Mouse (Mus musculus) erythroid progenitor cell, adult 5-6 weeks (primary cell): ENCODE data around the gene Etv3. TPM values are rescaled to one million over a fixed set of nuclear protein-coding genes. Genes with fewer than 3 reads are reported as not detected.
"Not testable (repeated sequence)": the region's sequence is repeated elsewhere in the genome, so short reads cannot be mapped to it uniquely, and the experiment has no call there.

Source experiments
- ATAC-seq: replicated peaks from 2 replicates; pipeline ENCODE4 v1.8.0; 2016; ENCODE audit warnings: moderate number of reproducible peaks, mild to moderate bottlenecking, moderate TSS enrichment, inconsistent platforms; ENCODE audit not compliant: poor library complexity, low FRiP score, severe bottlenecking
- total RNA-seq, 2 experiments: library from RNA; stranded (forward) in 1 of 2; stranded (reverse) in 1 of 2; fragments of 150-400 nt in 1 of 2; fragments of 186-747, 209-891 nt in 1 of 2; gene quantifications; 2 replicates each; pipeline versions ENCODE4 v1.2.3 to v1.2.4; 2015 to 2017; ENCODE audit warnings: low replicate concordance in 2 of 2

Etv3 gene
- 3.2 and 4.6 TPM in 2 replicates for total RNA-seq (2015; ENCODE audit: low replicate concordance)
- total RNA-seq (2017; ENCODE audit: low replicate concordance): 1.1 and 4.5 TPM in 2 replicates

DNA sequence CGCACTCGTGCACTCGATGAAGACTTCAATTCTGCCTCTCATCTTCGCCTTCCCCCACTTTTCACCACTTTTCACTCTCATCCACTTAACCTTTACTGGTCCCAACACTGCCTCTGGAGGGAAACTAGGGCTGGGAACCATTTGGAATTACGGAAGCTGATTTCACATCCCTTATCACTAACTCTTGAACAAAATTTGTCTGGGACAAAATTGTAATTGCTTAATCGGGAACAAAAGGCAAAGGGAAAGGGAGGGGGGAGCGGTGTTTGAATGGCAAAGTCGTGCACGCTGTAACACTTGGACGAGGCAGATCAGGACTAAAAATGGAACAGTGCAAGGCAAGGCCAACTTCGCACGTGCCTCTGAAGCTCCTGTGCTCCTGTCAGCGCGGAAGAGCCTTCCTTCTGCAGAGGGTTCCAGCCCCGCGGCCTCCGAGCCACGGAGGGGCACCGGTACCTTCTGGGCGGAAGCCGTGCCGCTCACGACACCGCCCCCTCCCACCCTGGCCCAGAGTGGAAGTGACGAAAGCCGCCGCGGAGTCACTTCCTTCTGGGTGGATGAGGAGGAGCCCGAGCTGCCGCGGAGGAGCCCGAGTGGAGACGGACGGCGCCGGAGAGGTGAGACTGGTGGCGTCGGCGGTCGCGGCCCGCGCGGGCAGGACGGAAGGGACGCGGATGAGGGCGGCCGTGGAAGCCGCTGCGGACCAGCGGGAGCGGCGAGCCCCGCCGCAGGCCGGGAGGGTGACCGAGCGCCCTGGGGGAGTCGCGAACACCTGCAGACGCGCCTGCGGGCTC, at the start of gene Etv3:
Gene Etv3 (plus strand): TSS at position 365 of the 794 bp plus-strand sequence.
- ATAC-seq: 0 out of 2 replicates have a peak, but pooled peaks have one; percentile 43

DNA sequence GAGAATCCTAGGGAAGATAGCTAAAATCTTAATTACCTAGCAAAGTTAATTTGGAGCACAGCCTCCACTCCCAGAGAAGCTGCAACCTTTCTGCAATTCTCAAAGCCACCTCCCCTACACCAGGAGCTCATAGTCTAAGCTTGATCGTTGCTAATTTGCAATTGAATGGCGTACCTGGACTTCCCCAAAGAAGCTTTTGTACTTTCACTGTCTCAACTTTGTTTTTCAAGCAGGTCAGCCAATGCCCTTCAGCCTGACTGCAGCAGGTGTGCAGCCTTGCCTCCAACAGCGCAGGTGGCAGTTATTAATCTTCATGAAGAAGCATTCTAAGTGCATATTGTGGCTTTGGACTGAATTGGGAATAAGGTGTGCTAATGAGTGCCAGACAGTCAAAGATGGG, 47.3 kb upstream of the Etv3 start:
- not testable (repeated sequence) for ATAC-seq

DNA sequence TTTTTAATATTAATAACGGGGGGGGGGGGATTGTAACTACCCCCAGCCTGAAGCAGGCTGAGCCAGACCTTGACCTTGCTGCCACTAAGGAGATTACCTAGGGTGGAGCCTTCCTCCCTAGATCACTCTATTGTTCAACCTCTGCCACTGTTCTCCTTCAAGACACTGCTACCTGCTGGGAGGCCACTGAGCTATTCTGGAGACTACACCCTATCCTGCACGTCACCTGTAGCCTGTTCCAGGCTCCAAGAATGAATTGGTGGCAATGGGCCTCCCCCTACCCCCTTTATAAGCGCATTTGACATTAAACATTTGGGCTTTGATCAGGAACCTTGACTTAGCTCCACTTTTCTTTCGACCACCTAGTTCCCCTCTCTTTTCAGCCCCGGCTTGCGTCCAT, 46.6 kb upstream of the Etv3 start:
- ATAC-seq: not testable (repeated sequence)

DNA sequence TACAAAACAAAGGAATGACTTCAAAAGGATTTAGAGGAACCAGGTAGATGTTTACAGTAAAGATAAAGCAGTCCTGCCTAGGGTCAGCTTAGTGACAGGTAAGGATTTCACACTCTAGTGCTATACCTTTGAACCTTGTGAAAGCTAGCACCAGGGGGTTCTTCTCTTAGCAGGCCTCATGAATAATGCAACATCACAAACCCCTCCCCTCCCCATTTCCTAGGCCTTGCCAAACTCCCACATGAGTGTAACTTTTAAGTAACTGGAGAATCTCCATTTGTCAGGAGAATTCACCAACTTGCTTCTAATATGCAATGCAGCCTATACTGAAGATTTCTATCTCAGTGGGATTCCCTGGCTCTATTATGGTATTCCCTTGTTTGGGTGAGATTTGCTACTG, 46.0 kb upstream of the Etv3 start:
- ATAC-seq: not testable (repeated sequence)

DNA sequence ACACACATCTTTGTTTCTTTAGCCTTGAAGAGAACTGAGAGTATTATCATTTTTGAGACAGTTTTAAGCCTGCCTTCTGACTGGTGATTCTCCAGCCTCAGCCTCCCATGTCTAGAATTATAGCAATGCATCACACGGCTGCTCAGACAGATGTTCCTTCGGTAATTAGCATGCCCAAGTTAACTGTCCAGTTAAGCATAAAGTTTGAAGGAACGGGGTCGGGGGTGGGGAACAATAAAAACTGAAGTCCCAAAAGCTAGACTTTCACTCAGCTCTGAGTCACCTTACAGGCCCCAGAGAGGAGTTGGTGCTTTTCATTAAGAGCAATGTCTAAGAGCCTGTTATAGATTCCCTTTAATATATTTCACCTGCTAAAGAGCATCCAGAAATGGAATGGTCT, 37.8 kb upstream of the Etv3 start:
- ATAC-seq: no peak

DNA sequence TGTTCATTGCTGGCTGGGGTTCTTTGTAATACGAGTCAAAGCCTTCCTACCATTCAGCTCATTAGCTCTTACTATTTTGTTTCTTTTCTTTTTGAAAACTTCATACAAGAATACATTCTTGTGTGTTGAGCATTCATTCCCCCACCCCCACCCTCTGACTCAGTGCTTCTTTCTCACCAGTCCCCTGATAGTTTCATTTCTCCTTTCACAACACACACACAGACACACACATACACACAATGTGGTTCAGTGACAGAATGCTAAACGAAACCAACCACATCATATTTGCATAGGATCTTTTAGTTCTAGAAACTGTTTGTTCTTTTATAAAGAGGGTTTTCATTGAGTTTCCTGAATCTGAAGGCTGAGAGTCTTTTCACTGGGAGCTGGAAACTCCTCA, 37.3 kb upstream of the Etv3 start:
- no peak for ATAC-seq

DNA sequence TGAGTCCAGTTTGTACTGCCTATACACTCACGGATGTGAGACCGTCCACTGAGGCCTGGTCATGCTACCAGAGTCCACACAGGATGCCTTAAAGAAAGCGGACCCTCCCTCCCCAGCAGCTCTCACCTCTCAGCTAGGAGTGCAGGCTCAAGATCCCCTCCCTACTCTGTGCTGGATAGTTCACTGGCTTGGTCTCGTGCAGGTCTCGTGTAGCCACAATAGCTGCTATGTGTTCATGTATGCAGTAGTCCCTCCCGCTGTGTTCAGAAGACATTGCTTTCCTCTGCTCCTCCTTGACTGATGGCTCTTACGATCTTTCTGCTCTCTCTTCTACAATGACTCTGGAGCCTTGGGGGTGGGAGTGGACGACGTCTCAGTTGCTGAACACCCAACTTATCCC, 26.9 kb upstream of the Etv3 start:
- no peak for ATAC-seq

DNA sequence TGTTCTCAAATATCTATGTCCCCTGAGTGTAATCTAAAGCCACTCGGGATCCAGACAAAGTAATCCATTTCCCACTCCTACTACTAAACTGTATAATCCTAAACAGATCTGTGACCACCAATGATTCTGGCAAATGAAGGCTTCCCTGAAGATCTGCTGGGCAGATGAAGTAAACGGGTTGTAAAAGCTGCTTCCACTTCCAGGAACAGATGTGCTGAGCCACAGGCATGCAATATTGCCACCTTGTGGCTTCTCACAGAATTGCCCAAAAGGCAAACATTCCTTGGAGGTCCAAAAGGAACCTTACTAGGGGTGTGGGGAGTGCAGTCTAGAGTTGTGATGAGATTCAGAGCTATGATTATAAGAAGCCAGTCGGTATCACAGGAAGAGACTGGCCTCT, 26.1 kb upstream of the Etv3 start:
- no peak for ATAC-seq

DNA sequence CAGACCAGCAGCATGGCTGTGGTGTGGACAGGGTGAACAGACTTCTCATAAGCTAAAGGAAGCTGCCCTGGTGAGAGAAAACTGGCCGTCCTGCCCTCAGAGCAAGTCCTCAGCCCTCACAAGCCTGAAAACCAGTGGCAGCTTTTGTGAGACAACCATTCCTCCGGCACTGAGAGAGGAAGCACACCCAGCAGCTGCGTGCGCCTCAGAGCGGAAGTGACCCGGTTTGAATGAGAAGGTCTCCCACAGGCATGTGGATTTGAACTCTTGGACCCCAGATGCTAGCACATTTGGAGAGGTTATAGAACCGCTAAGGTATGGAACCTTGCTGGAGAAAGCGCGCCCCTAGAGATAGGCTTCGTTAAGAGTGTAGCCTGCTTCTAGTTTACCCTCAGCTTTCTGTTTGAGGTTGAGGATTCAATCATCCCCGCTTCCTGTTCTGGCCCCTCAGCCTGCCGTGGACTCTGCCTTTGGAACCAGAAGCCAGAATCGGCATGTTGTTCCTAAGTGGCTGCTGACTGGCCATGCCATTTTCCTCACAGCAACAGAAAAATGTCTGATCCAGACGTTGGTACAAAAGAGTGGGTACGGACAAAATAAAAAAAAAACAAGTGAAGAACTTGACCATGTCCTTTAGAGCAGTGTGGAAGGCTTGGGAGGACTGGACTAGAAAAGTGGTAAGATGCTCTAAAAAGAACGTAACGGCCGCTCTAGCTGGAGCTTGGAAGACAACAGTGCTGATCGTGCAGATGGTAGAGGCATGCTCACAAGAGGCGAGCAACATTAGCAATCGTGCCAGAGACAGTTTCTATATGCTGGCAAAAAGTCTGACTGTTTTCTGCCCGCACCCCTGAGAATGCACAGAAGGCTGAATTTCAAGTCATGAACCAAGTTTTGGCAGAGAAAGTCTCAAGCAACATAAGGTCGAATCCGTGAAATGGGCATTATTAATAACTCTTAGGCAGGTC, 24.8 kb upstream of the Etv3 start:
- ATAC-seq: no peak

DNA sequence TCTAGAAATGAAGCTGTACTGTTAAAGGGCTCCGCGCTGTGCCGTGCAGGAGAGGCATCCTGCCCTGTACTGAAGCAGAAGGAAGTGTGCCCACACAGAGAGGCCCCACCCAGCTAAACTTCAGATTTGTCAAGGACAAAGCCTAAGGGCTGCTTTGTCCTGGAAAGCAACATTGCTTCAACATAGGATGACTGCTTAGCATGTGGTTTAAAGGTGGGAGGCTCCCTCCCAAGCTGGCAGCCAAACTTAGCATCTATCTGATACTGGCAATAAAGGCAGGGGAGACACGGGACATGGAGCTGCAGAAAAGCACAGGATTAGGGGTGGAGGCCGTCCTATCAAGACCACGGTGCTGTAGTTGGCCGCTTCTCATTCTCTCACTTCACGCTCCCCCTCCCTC, 24.1 kb upstream of the Etv3 start:
- ATAC-seq: no peak

DNA sequence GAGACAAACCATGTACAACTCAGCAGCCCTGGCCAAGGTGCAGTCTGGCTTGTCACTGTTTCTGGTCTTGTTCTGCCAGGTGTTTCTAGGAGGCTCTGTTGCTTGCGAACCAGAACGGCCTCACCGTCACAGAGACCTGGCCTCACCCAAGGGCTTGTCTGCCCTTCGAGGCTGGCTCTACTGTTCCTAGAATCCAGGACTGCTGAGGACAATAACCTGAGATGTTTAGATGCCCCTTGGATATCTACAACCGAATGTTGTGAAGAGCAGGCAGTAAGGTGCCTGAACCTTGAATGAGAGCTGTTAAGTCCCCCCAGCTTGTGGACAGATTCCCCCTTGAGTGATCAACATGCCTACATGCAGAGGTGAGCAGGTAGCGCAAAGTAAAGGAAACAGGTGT, 22.4 kb upstream of the Etv3 start:
- ATAC-seq: no peak

DNA sequence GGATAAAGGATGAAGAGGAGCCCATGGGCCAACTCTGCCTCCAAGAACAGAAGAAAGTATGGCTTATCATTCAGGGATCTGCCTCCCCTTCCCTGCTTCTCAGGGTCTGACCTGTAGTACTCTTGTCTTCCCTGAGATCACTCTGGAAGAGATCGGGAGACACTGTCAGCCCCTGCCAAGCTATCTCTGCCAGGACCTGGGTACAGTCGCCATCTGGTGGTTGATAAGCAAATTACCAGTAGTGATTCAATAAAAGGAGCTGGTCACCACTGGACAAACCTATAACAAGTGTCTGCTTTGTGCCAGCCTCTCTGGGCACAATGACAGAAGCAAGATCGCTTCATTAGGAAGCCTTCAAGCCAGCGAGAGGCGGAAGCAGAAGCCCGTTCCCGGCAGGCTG, 20.9 kb upstream of the Etv3 start:
- ATAC-seq: no peak

DNA sequence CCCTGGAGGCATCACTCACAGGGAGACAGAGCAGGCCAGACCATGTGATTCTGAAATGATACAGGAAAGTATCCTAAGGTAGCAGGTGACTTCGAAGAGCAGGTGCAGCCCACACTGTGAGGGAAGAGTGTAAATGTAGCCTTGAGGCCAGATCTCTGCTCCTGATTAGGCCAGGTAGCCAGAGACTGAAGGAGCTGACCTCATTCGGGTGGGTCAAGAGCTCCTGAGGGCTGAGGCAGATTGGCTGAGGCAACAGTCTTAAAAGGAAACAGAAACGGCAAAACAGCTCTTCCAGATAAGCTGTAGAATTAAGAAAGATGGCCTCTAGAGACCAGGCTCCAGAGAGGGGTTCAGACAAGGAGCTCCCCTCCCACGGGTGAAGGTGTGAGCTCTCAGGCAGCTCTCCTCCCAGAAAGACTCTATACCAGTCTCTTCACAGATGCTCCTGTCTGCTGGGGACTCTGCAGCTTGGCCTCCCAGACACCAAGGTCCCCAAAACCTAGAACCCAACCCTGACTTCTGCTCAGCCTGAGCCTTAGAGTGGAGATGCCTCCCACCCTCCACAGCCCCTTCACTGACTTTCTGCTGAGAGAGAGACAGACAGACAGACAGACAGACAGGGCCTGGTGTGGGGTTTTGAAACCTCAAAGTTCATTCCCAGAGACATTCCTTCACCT, 20.3 kb upstream of the Etv3 start:
- ATAC-seq: no peak

DNA sequence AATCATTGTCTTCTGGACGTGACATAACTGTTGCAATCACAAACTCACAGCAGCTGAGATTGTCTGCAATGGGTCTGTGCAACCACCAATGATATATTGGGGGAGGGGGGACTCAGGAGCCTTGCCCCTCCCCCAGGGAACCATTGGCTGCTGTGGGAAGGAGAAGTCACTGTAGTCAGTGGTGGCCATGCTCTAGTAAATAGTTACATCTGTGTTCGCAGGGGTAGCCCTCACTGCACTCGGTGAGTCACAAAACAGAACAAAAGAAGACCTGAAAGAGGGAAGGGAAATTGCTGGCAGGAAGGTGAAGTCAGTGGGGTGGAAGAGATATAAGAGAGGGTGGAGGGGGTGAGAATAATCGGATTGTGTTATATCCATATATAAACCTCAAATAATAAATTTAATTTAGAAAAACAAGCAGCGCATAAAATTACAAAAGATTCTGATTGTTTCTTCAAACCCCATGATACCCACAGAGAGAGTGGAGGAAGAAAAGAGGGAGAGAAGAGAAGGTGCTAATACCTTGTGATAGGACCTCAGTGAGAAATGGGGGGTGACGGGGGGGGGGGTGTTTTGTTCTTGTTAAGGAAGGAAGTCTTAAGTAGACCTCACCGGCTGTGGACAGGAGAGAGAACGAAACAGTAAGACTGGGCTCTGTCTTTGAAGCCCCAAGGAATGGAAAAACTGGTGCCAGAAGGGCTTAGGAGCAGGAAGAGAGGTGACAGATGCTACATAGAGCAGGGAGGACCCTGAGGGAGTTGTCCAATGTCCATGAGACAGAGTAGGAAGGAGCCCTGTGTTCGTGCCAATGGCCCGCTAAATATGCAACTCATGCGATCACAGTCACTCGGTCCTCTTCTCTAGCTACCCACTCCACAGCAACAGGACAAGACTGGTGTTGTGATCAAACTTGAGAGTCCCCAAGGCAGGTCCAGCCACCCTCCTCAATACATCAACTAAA, 18.5 kb upstream of the Etv3 start:
- no peak for ATAC-seq

DNA sequence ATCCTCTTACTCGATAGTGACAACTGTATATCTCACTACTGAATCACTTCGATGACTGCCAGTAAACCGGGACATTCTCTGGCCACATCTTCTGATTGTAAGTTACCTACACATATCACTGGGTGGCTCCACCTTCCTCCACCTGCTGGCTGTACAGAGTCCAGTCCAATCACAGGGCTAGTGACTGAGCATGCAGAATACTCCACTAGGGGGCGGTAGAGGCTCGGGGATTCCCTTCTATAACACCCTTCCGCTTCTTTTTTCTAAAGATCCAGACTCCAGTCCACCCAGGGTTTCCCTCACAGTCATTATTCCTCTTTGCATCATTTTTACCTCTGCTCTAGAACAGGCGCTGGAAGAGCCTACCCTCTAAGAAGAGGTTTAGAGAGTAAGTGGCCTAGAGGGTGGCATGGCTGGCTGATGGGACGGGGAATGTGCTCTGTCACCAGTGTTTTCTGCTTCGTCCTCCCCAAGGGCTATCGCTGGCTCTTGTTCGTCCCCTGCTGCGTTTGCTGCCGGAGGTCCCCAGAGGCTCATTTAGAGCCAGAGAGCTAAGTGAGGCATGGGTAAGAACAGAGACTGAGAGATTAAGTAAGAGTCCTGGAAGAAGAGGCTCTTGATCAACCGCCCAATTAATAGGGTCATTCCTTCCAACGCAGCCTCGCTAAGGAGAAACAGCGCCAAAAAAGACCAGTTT, 16.9 kb upstream of the Etv3 start:
- ATAC-seq: no peak

DNA sequence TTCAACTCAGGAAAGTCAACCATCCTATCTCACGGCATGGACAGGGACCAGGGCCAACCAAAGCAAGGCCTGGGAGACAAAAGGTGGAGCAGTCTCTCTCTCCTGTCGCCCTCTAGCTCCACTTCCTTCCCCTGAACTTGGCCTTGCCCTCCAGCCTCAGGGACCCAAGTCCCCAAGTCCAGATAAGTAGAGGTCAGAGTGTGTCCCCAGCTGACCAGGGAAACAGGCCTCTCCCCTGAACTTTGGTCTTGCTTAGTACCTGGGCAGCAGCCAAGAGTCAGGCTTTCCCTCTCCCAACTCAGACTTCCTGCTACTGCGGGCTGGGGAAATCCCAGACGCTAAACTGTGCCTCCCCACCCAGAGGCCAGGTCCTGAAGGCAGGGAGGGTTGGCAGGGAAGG, 16.1 kb upstream of the Etv3 start:
- no peak for ATAC-seq

DNA sequence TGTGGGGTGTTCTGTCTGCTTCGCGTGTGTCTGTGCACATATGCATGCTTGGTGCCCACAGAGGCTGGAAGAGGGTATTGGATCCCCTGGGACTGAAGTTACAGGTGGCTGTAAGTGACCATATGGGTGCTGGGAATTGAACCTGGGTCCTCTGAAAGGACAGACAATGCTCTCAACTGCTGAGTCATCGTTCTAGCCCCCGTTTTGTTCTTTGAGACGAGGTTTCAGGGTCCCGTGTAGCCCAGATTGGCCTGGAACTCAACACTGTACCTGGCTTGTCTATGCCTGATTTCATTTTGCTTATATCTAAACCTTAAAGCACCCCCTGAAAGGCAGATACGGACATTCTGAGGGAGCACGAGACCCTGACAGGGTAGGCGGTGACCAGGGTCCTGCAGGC, 14.4 kb upstream of the Etv3 start:
- no peak for ATAC-seq

DNA sequence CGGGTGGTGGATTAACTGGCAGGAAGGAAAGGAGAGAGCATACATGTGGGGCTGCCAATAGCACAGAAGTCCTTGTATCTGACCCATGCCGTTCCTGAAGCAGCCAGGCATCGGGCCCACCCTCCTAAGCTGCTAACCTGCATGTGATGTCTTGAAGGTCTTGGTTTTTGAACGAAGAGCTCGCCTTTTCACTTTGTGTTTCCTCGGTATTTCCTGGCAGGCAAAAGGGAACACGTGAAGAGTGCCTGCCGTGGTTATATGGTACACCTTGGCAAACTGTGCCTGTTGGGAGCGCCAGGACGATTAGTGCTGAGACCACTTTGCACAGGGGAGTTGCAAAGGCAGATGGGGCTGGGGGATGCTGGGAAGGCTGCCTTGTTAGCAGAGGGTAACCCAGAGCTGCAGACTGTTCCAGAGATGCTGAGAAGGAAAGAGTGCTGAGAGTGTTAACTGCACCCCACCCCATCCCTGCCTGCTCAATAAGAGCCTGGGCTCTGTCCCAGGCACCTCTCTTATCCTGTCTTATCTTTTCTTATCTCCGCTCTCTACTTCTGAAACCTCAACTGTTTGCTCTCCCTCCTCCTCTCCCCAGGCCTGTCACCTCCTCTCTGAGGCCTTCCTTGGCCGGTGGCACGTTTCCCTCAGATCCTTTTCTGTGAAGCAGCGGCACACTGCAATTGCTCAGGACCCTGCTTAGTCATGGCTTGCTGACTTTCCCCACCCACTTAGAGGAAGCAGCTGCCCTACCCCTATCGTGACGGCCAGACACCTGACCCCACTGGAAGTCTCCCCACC, 13.0 kb upstream of the Etv3 start:
- ATAC-seq: no peak
